Comparison of ENCODE assay signal across 18 mouse cellular contexts in genomic region chr2:120998863-120999262, GRCm38 (mm10). TPM values are rescaled to one million over a fixed set of nuclear protein-coding genes. Genes with fewer than 3 reads are reported as not detected.
"Had no signal": no experiment of that assay in that cellular context is flagged by ENCODE, and none has a peak within 500 bp of the region (broad histone marks: within the 10 kb centered on the region; RNA-seq: fewer than 3 reads in every experiment).

No protein-coding gene starts in this region.

- H3K4me2 ChIP-seq: limb, embryonic 15.5 days; lung, embryonic 14.5 days; midbrain, embryonic 12.5 days; neural tube, embryonic 13.5 days had no signal

- H3K36me3 ChIP-seq: limb, embryonic 15.5 days; midbrain, embryonic 12.5 days had no signal

- DNase-seq: kidney, adult 8-10 months; kidney, postnatal 25 days; lung, embryonic 14.5 days; lung, postnatal 10 days; lung, postnatal 4 days; right cerebral cortex, postnatal 25 days; thymus, adult 18-20 months; thymus, postnatal 14 days had no signal

- ATAC-seq: inflammation-experienced regulatory T-cells, adult 6 months; intestine, postnatal 0 days; midbrain, embryonic 16.5 days had no signal

- H3K27me3 ChIP-seq: limb, embryonic 15.5 days; megakaryocyte, embryonic 14.5 days; midbrain, embryonic 12.5 days; neural tube, embryonic 13.5 days had no signal

- H3K4me3 ChIP-seq: limb, embryonic 15.5 days; megakaryocyte, embryonic 14.5 days; midbrain, embryonic 12.5 days; neural tube, embryonic 13.5 days had no signal

- H3K27ac ChIP-seq: limb, embryonic 15.5 days; midbrain, embryonic 12.5 days; neural tube, embryonic 13.5 days had no signal

- H3K4me1 ChIP-seq: limb, embryonic 15.5 days; megakaryocyte, embryonic 14.5 days; midbrain, embryonic 12.5 days; neural tube, embryonic 13.5 days had no signal

- H3K9me3 ChIP-seq: limb, embryonic 15.5 days; megakaryocyte, embryonic 14.5 days; midbrain, embryonic 12.5 days; neural tube, embryonic 13.5 days had no signal

- H3K9ac ChIP-seq: limb, embryonic 15.5 days; lung, embryonic 14.5 days; midbrain, embryonic 12.5 days; neural tube, embryonic 13.5 days had no signal

RNA-seq across cellular contexts. Expression of gene Epb42, which starts 38.0 kb away (rescaled TPM):
- total RNA-seq: layer of hippocampus, postnatal 25 days; left cerebral cortex, adult 8-10 months; left cerebral cortex, postnatal 25 days had no signal
